Mouse (Mus musculus) liver, adult (tissue): ENCODE measurements around the gene Cdc16.

Source experiments
- GATA4 ChIP-seq: IDR thresholded peaks from 2 replicates; pipeline ENCODE4 v1.6.1; 2014; ENCODE audit warnings: mild to moderate bottlenecking, low read length; ENCODE audit not compliant: insufficient replicate concordance

Gene Cdc16

DNA sequence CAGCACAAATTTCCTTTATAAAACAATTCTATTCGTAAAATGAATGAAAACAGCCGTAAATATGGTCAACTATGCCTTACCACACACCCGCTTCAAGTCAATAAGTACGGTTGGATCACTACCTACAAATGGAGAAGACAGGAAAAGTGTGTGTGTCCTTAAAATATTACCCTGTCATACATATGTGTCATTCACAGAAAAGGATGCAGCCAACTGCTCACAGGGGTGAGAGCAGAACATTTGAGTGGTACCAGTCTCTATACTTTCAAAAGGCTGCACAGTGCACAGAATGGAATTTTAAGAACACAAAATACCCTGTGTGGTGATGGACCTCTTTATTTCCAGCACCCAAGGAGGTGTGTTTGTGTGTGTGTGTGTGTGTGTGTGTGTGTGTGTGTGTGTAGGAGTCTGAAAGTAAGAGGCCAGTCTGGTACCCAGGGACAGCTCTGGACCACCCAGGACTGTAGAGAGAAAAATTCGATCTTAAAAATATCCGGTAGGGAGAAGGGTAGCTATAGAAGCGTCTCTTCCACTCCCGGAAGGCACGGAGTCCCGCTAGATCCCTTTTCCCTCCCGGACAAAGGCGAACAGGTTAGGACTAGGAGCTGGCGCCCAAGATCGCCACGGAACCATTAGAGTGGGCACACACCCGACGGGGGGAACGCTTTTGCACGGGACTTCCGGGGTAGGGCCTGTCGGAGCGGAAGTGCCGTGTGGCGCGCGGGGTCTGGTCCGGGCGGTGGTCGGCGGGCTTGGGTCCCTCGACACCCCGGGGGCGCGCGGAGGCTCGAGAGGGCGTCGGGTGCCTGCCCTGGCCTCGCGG is at the start of gene Cdc16:
Gene Cdc16, plus strand, starts transcription at position 695 of the 823 bp plus-strand sequence.
- no peak; the same call in 1 of the 2 replicates for TF ChIP-seq GATA4

GRCm38 (mm10) chr8:13708514-13708913 is 49.0 kb upstream of the Cdc16 start:
- no peak for TF ChIP-seq GATA4

DNA sequence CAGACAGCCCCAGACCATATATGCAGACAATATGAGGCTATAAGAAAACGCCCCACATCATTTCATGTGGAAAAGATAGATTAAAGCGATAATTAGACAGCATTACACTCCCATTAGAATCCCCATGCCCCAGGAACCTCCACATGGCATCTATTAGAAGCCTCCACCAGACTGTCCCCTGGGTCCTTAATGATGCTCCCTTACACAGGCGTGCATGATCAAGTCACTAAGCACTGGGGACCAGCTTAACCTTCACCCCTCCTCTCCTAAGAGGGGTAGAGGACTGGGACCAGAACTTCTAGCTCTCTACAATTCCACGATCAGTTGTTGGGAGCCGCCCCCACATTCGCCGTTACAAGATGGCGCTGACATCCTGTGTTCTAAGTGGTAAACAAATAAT is 38.5 kb upstream of the Cdc16 start:
- TF ChIP-seq GATA4 = no peak

DNA sequence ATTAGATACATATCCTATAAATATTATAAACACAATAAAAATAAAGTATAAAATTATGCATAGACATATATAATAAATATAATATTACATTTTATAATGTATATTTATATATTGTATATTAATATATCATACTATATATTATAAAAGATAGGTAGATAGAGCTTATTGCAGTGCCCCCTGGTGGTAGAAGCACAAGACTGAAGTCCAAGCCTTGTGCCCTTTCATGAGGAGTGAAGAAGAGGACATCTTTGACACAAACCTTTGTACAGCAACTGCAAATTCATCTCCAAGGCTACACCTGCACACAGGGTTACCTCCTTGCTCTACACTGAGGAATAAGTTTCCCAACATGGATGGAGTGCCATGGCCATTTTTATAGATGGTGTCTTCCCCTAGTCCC is 31.8 kb upstream of the Cdc16 start:
- no peak for TF ChIP-seq GATA4

DNA sequence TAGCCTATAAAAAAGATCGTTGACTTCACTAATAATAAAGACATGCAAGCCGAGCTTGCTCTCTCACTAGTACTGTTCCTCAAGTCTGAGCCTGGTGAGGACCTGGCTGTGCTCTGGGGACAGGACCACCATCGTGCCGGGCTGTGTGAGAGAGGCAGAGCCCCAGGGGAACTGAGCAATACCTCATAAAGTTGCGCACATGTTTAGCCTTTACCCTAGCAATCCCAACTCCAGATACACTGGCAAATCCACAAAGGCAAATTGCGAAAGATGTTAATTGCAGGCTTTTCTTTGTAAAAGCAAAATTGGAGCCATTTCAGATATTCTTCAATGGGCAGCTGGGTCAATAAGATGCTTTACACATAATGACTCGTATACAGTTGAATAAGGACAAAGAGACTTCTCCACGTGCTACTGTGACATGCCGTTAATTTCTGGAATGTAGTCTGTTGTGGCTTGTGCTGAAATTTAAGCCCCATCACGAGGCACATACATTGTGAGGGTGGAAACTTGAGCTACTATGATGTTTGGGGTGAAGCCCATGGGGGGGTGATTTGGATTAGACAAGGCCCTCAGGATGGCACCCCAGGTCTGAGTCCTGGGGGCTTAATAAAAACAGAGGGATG is 29.9 kb upstream of the Cdc16 start:
- no peak for TF ChIP-seq GATA4

DNA sequence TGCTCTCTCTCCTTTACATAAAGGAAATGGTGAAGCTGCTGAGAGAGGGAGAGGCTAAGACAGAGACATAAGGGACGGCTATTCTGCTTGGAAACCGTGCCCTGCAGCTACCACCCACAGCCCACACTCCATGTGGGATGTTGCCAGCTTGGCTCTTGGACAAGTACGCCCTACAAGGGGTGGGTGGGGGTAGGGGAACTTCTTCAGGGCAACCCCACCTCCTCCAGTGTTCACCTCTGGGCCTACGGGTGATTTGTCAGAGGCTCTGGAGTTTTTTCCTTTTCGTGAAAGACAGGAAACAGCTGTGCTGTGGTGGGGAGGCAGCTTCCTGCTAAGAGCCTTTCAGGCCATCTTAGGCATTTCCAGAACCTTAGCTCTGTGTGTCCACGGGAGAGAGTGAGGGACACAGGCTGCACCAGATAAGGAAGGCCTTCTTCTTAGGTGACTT is 17.1 kb upstream of the Cdc16 start:
- TF ChIP-seq GATA4 = no peak

- no peak for TF ChIP-seq GATA4
These were observed 16.5 kb upstream of the Cdc16 start for GRCm38 (mm10) chr8:13740817-13741613.

DNA sequence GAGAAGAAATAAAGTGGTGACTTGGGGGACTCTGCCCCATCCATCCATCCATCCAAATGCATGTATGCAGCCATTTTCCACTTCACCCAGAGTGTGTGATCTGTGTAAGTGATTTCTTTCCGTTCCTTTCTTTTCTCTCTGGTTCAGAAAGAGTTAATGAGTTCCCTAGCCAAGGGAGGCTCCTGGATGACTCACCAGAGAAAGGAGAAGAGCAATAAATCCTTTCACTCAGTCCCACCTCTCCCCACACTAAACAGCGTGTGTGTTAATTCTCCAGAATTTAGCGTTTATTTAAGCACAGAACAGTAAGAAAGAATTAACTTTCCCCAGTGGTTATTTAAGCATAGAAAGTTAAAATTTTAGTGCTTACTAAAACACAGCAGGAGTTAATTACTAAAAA is 9.8 kb upstream of the Cdc16 start:
- no peak for TF ChIP-seq GATA4

DNA sequence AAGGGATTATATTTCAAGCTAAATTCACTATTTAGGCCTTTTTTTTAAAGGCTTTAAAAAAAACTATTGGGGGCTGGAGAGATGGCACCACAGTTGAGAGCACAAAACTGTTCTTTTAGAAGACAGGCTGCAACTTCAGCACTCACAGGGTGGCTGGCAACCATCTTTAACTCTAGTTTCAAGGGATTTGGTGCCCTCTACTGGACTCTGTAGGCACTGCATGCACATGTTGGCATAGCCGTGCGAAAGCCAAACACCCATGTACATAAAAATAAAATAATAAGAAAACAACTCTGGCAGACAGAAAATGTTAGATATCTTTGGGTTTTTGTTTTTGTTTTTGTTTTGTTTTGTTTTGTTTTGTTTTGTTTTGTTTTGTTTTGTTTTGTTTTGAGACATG is 3.8 kb upstream of the Cdc16 start:
- no peak for TF ChIP-seq GATA4

DNA sequence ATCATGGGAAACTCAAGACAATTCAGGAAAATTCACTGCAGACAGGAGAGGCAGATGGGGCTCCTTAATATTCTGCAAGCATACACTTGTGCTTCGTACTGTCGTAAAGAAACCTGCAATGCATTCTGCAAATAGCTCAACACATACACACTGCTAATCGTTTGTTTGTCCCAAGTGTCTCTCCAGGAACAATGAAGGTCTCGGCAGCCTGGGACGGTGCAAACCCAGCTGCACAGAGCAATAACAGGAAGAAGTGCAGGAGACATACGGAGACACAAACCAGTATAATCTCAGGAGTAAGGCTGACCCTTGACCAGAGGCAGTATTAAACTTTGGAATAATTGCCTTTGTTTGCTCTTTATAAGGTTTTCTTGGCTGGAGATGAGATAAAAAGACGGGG is 996 bp upstream of the Cdc16 start:
- TF ChIP-seq GATA4 = no peak

DNA sequence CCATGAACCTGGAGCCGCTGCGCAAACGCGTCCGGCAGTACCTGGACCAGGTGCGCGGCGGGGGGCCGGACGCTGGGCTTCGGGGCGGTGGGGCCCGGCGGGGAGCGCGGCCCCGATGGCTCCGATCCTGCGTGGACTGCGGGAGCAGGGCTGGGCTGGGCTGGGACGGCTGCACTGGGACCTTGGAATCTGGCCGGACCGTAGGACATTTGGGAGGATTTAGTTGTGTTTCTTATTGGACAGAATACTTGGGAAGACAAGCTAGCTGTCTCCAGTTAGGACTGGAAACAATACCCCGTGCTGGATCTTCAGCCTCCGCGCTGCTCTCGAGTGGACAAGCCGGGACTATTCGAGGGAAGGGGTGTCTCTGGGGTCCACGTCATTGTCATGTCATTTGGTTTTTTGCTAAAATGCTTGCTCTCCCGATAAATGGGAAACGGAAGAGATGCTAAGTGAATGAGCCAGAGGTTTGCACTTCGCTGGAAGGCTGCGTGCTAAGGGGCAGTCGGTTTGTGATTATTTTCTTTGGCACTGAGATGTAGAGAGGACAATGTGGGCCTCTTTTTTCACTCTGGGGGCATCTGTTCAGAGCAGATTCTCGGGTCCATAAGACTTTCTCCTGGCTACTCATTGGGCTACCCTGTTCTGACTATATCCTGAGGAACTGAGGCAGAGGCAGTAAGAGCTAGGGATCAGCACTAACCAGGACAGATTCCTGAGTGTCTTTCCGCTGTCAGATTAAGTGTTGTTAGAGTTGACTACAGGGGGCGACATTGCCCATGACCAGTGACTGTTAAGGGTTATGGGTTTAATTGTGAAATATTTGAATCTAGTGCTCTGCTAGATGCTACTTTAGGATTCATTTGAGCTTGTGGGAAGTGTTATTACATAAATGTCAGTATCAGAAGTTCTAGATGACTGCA is 590 bp downstream of the Cdc16 start:
- TF ChIP-seq GATA4 = no peak

- no peak for TF ChIP-seq GATA4
These were observed 11.7 kb downstream of the Cdc16 start for GRCm38 (mm10) chr8:13769206-13769605.

DNA sequence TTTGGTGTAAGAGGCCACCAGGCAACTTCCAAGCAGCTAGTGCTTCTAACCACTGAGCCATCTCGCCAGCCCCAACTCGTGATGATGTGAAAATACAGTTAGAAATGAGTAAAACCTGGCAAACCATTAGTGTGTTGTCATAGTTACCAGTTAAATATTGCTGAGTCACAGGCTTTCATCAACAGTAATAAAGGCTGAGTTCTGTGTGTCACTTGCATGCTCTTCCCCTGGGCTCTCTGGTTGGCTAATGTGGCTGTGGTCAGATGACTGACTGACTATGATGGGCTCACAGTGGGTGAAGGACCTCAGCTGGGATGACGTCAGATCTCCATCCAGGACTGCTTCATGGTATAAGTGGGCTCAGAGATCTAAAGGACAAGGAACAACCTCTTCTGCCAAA is 23.1 kb downstream of the Cdc16 start:
- TF ChIP-seq GATA4 = no peak

- no peak; the same call in 1 of the 2 replicates for TF ChIP-seq GATA4
These were observed 27.8 kb downstream of the Cdc16 start, which contains the start of gene Upf3a for GRCm38 (mm10) chr8:13785250-13785763. Gene Upf3a (plus strand): TSS chr8:13785615.

GRCm38 (mm10) chr8:13785764-13786299 is 28.4 kb downstream of the Cdc16 start:
- TF ChIP-seq GATA4 = no peak

GRCm38 (mm10) chr8:13789606-13790005 is 32.1 kb downstream of the Cdc16 start:
- TF ChIP-seq GATA4 = no peak
